ENCODE assay signal across 7 mouse cellular contexts in genomic region chrX:70385276-70385961, GRCm38 (mm10). TPM values are rescaled to one million over a fixed set of nuclear protein-coding genes. Genes with fewer than 3 reads are reported as not detected.
DNase-seq lines count a peak whose midpoint lies in the region; ATAC-seq and TF ChIP-seq lines count a peak whose summit lies in the region.

TSS of gene 1110012L19Rik (plus strand) at chrX:70385877.

- peak within 1 kb of the TSS; percentile 24 for H3K9ac ChIP-seq in intestine, postnatal 0 days (ENCODE audit: low read depth, low read length)
- H3K9ac ChIP-seq in midbrain, embryonic 12.5 days (replicated peaks): peak within 1 kb of the TSS; percentile 57

- H3K4me2 ChIP-seq in intestine, postnatal 0 days (replicated peaks; ENCODE audit: low read depth): peak within 1 kb of the TSS; percentile 56
- H3K4me2 ChIP-seq in midbrain, embryonic 12.5 days (replicated peaks): peak within 1 kb of the TSS; percentile 53

- ATAC-seq in intestine, postnatal 0 days: peak; percentile 95
- peak; percentile 94 for ATAC-seq in midbrain, embryonic 12.5 days (ENCODE audit: low FRiP score, low read depth)

- WGBS in embryonic facial prominence, embryonic 10.5 days: 22% methylated on average over 22 of the region's 22 CpGs
- WGBS in intestine, postnatal 0 days: 21% methylated on average over 22 of the region's 22 CpGs
- WGBS in midbrain, embryonic 12.5 days: 19% methylated on average over 22 of the region's 22 CpGs

- DNase-seq in adrenal gland, postnatal 10 days: peak; percentile 73
- peak; percentile 68 for DNase-seq in embryonic facial prominence, embryonic 10.5 days (ENCODE audit: low spot score)
- DNase-seq in gonadal fat pad, adult 2 months (ENCODE audit: low read depth): no peak
- peak; percentile 58 for DNase-seq in left cerebral cortex, postnatal 4 days
- peak; percentile 54 for DNase-seq in spleen, adult 12 weeks (ENCODE audit: low spot score)

- no peaks in the 10 kb centered on the region for H3K27me3 ChIP-seq in embryonic facial prominence, embryonic 10.5 days (replicated peaks; ENCODE audit: low read depth, poor library complexity, severe bottlenecking)
- no peaks in the 10 kb centered on the region for H3K27me3 ChIP-seq in intestine, postnatal 0 days (replicated peaks; ENCODE audit: control insufficient read depth, insufficient read depth, low read length)
- no peaks in the 10 kb centered on the region for H3K27me3 ChIP-seq in midbrain, embryonic 12.5 days

- no peak for TF ChIP-seq CTCF in intestine, postnatal 0 days (IDR thresholded peaks at IDR 0.05; ENCODE audit: low read depth)

- peaks cover 16% of the 10 kb centered on the region for H3K36me3 ChIP-seq in embryonic facial prominence, embryonic 10.5 days (replicated peaks)
- no peaks in the 10 kb centered on the region for H3K36me3 ChIP-seq in intestine, postnatal 0 days (ENCODE audit: control insufficient read depth, insufficient read depth)
- H3K36me3 ChIP-seq in midbrain, embryonic 12.5 days: 0 out of 2 replicates have a peak, but pooled peaks cover 5% of the 10 kb centered on the region

- intact Hi-C loops in left cerebral cortex, postnatal 4 days (cut with DNase I): loop anchor here (10.0 kb wide), 1 partner anchor 89 kb away; the partner anchor contains the start of gene Tmem185a

- peak within 1 kb of the TSS; percentile 66 for H3K4me3 ChIP-seq in embryonic facial prominence, embryonic 10.5 days
- peak within 1 kb of the TSS; percentile 48 for H3K4me3 ChIP-seq in intestine, postnatal 0 days (ENCODE audit: low read depth, low read length)
- H3K4me3 ChIP-seq in midbrain, embryonic 12.5 days: peak within 1 kb of the TSS; percentile 54

- peak within 1 kb of the TSS; percentile 82 for H3K27ac ChIP-seq in embryonic facial prominence, embryonic 10.5 days (replicated peaks)
- peak within 1 kb of the TSS; percentile 29 for H3K27ac ChIP-seq in intestine, postnatal 0 days (ENCODE audit: low read depth, low read length)
- peak within 1 kb of the TSS; percentile 56 for H3K27ac ChIP-seq in midbrain, embryonic 12.5 days (replicated peaks)

- peaks cover 2% of the 10 kb centered on the region; the same call in 1 of the 2 replicates for H3K4me1 ChIP-seq in embryonic facial prominence, embryonic 10.5 days
- no peaks in the 10 kb centered on the region for H3K4me1 ChIP-seq in intestine, postnatal 0 days (replicated peaks; ENCODE audit: control insufficient read depth, insufficient read depth, low read length)
- no peaks in the 10 kb centered on the region for H3K4me1 ChIP-seq in midbrain, embryonic 12.5 days

- no peaks in the 10 kb centered on the region for H3K9me3 ChIP-seq in embryonic facial prominence, embryonic 10.5 days
- H3K9me3 ChIP-seq in intestine, postnatal 0 days (ENCODE audit: control insufficient read depth): no peaks in the 10 kb centered on the region
- H3K9me3 ChIP-seq in midbrain, embryonic 12.5 days: no peaks in the 10 kb centered on the region

RNA-seq across cellular contexts. Expression of gene 1110012L19Rik, which starts in this region (rescaled TPM):
- total RNA-seq in adrenal gland, postnatal 10 days (2021): 10 to 100 TPM; 19.6 to 22.0 TPM
- 26.3 and 28.4 TPM in 2 replicates for polyA plus RNA-seq in embryonic facial prominence, embryonic 10.5 days (2016; fragmentation: Nextera tagmentation; extraction: Ambion mirVana)
- polyA plus RNA-seq in gonadal fat pad, adult 2 months (2012; rRNA removed): 9.4 and 12.5 TPM in 2 replicates
- polyA plus RNA-seq in intestine, postnatal 0 days (2015; fragmentation: Nextera tagmentation; extraction: Ambion mirVana): 21.8 and 24.0 TPM in 2 replicates
- 10 to 100 TPM; 20.8 to 26.2 TPM for total RNA-seq in left cerebral cortex, postnatal 4 days (2021)
- 28.0 and 29.1 TPM in 2 replicates for polyA plus RNA-seq in midbrain, embryonic 12.5 days (2016; fragmentation: Nextera tagmentation; extraction: Ambion mirVana)

Comparison
In these comparisons a context has a peak if more than half of its experiments do, and no peak if none do; other contexts are left out.
1. H3K27ac ChIP-seq: peak in every context shown above with its lines; median percentile 82 in embryonic facial prominence, embryonic 10.5 days; 56 in midbrain, embryonic 12.5 days; 29 in intestine, postnatal 0 days.